Mouse (Mus musculus) E14TG2a.4 (cell line): Measurements from ENCODE around the gene Spdef.

Experiments used
- CTCF ChIP-seq: conservative IDR thresholded peaks from 2 replicates; pipeline ENCODE4 v1.5.1; 2014; ENCODE audit warnings: low read length
- NANOG ChIP-seq: IDR thresholded peaks from 2 replicates; pipeline ENCODE4 v1.6.1; 2014; ENCODE audit warnings: borderline replicate concordance, low read length, mixed read lengths
- POU5F1 ChIP-seq: IDR thresholded peaks from 2 replicates; pipeline ENCODE4 v1.6.1; 2014; ENCODE audit warnings: low read length, borderline replicate concordance

- TF ChIP-seq CTCF = no peak
- TF ChIP-seq POU5F1 = no peak
- no peak for TF ChIP-seq NANOG
Observed at GRCm38 (mm10) chr17:27701856-27702255, 26.9 kb downstream of the Spdef start.
